ENCODE assay signal across 8 mouse cellular contexts in the genomic region with DNA sequence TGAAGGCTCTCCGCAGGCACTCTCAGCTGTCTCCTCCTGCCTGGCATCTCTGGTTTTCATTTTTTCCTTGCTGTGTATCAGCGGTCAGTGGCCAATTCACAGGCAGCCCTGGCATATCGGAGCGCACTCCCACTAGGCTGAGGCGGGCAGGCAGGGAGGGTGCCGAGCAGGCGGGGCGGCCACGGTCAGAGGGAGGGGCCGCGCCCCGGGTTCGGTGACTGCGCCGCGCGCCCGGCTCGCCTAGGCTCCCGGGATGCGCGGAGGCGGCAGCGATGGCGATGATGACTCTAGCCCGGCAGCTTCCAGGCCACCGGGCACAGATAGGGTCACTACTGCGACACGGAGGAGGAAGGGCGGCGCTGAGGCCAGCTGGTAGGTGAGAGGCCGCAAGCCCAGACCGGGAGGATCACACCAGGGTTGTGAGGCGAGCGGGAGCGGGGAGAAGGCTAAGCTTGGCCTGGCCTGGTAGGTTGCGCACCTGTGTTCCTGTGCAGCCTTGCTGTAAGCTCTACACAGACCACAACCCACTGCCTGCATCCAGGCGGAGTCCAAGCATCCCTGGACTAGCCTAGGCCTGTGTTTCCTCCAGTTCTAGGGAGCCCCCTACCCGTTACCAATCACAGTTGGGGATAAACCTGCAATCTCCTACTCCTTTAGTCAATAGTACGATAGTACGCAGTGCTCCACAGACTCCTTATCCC. TPM values are rescaled to one million over a fixed set of nuclear protein-coding genes. Genes with fewer than 3 reads are reported as not detected.
DNase-seq lines count a peak whose midpoint lies in the region; ATAC-seq lines count a peak whose summit lies in the region.

TSS of gene Gpr75 (plus strand) at position 188 of the 701 bp plus-strand sequence.
TSS of gene Asb3 (plus strand) at position 246 of the 701 bp plus-strand sequence.

- H3K4me1 ChIP-seq in heart, embryonic 10.5 days, result no peaks in the 10 kb centered on the region
- peaks cover 8% of the 10 kb centered on the region; the same call in 1 of the 2 replicates for H3K4me1 ChIP-seq in kidney, embryonic 14.5 days (ENCODE audit: control insufficient read depth, insufficient read depth, low read length)
- H3K4me1 ChIP-seq in limb, embryonic 12.5 days (replicated peaks), result 0 out of 2 replicates have a peak, but pooled peaks cover 4% of the 10 kb centered on the region
- H3K4me1 ChIP-seq in midbrain, embryonic 12.5 days, result 0 out of 2 replicates have a peak, but pooled peaks cover 2% of the 10 kb centered on the region
- peaks cover 5% of the 10 kb centered on the region; the same call in 1 of the 2 replicates for H3K4me1 ChIP-seq in stomach, embryonic 15.5 days

- no peaks in the 10 kb centered on the region for H3K27me3 ChIP-seq in heart, embryonic 10.5 days (ENCODE audit: insufficient read depth, poor library complexity, severe bottlenecking)
- no peaks in the 10 kb centered on the region for H3K27me3 ChIP-seq in kidney, embryonic 14.5 days (ENCODE audit: control insufficient read depth, insufficient read depth, low read length)
- H3K27me3 ChIP-seq in limb, embryonic 12.5 days, result peaks cover 7% of the 10 kb centered on the region
- no peaks in the 10 kb centered on the region for H3K27me3 ChIP-seq in midbrain, embryonic 12.5 days
- H3K27me3 ChIP-seq in stomach, embryonic 15.5 days (replicated peaks), result 0 out of 2 replicates have a peak, but pooled peaks cover 5% of the 10 kb centered on the region

- WGBS in heart, embryonic 10.5 days, result 3% methylated on average over 41 of the region's 41 CpGs
- WGBS in kidney, embryonic 14.5 days, result 4% methylated on average over 37 of the region's 41 CpGs
- 4% methylated on average over 41 of the region's 41 CpGs for WGBS in limb, embryonic 12.5 days
- WGBS in midbrain, embryonic 12.5 days, result 3% methylated on average over 40 of the region's 41 CpGs
- 4% methylated on average over 41 of the region's 41 CpGs for WGBS in stomach, embryonic 15.5 days

- peak within 1 kb of the TSS; percentile 67; the same call in 1 of the 2 replicates for H3K27ac ChIP-seq in heart, embryonic 10.5 days
- no peak within 1 kb of the TSS for H3K27ac ChIP-seq in kidney, embryonic 14.5 days (ENCODE audit: low read depth, low read length)
- H3K27ac ChIP-seq in limb, embryonic 12.5 days, result no peak within 1 kb of the TSS
- peak within 1 kb of the TSS; percentile 73 for H3K27ac ChIP-seq in midbrain, embryonic 12.5 days (replicated peaks)
- no peak within 1 kb of the TSS for H3K27ac ChIP-seq in stomach, embryonic 15.5 days

- H3K9me3 ChIP-seq in heart, embryonic 10.5 days, result no peaks in the 10 kb centered on the region
- no peaks in the 10 kb centered on the region for H3K9me3 ChIP-seq in kidney, embryonic 14.5 days (ENCODE audit: control insufficient read depth, low read length)
- no peaks in the 10 kb centered on the region for H3K9me3 ChIP-seq in limb, embryonic 12.5 days
- no peaks in the 10 kb centered on the region for H3K9me3 ChIP-seq in midbrain, embryonic 12.5 days
- H3K9me3 ChIP-seq in stomach, embryonic 15.5 days, result no peaks in the 10 kb centered on the region

- peak; percentile 98 for ATAC-seq in kidney, embryonic 14.5 days (ENCODE audit: low FRiP score, low TSS enrichment)
- ATAC-seq in limb, embryonic 12.5 days (ENCODE audit: insufficient number of reproducible peaks, insufficient read depth, low FRiP score, low TSS enrichment, low read depth), result peak; percentile 92
- ATAC-seq in midbrain, embryonic 12.5 days (ENCODE audit: low FRiP score, low read depth), result peak; percentile 96
- ATAC-seq in stomach, embryonic 15.5 days (ENCODE audit: insufficient read depth, low FRiP score, low read depth), result peak; percentile 92

- DNase-seq in spleen, postnatal 4 days (ENCODE audit: low spot score in 2 of 2), result peak; percentile 15 to 60
- DNase-seq in spleen, adult 12 weeks (ENCODE audit: low spot score), result no peak
- DNase-seq in fibroblast of lung, adult 2 months (ENCODE audit: low read depth), result peak; percentile 12
- peak; percentile 76 for DNase-seq in heart, embryonic 10.5 days (ENCODE audit: low spot score)

- H3K4me3 ChIP-seq in heart, embryonic 10.5 days, result peak within 1 kb of the TSS; percentile 65
- H3K4me3 ChIP-seq in kidney, embryonic 14.5 days (ENCODE audit: low read length), result peak within 1 kb of the TSS; percentile 40
- H3K4me3 ChIP-seq in limb, embryonic 12.5 days (replicated peaks), result peak within 1 kb of the TSS; percentile 52
- H3K4me3 ChIP-seq in midbrain, embryonic 12.5 days, result peak within 1 kb of the TSS; percentile 53
- peak within 1 kb of the TSS; percentile 49 for H3K4me3 ChIP-seq in stomach, embryonic 15.5 days (replicated peaks)

- peak within 1 kb of the TSS; percentile 67 for H3K4me2 ChIP-seq in kidney, embryonic 14.5 days (replicated peaks; ENCODE audit: low read depth, low read length)
- H3K4me2 ChIP-seq in limb, embryonic 12.5 days, result peak within 1 kb of the TSS; percentile 87
- H3K4me2 ChIP-seq in midbrain, embryonic 12.5 days (replicated peaks), result peak within 1 kb of the TSS; percentile 78
- peak within 1 kb of the TSS; percentile 91 for H3K4me2 ChIP-seq in stomach, embryonic 15.5 days

- peaks cover 2% of the 10 kb centered on the region; the same call in 1 of the 2 replicates for H3K36me3 ChIP-seq in heart, embryonic 10.5 days
- peaks cover 2% of the 10 kb centered on the region; the same call in 1 of the 2 replicates for H3K36me3 ChIP-seq in kidney, embryonic 14.5 days (ENCODE audit: control insufficient read depth, insufficient read depth, low read length)
- peaks cover 1% of the 10 kb centered on the region for H3K36me3 ChIP-seq in limb, embryonic 12.5 days
- H3K36me3 ChIP-seq in midbrain, embryonic 12.5 days, result no peaks in the 10 kb centered on the region
- H3K36me3 ChIP-seq in stomach, embryonic 15.5 days, result no peaks in the 10 kb centered on the region

- peak within 1 kb of the TSS; percentile 44 for H3K9ac ChIP-seq in kidney, embryonic 14.5 days (ENCODE audit: low read depth, low read length)
- peak within 1 kb of the TSS; percentile 64 for H3K9ac ChIP-seq in limb, embryonic 12.5 days (replicated peaks)
- H3K9ac ChIP-seq in midbrain, embryonic 12.5 days (replicated peaks), result peak within 1 kb of the TSS; percentile 71
- no peak within 1 kb of the TSS for H3K9ac ChIP-seq in stomach, embryonic 15.5 days

RNA-seq across cellular contexts. Expression of gene Gpr75, which starts in this region (rescaled TPM):
- polyA plus RNA-seq in heart, embryonic 10.5 days (2016; fragmentation: Nextera tagmentation; extraction: Ambion mirVana), result 0.23 and 0.28 TPM in 2 replicates
- polyA plus RNA-seq in kidney, embryonic 14.5 days (2014; fragmentation: Nextera tagmentation; extraction: Ambion mirVana), result 0.09 TPM in 2 replicates
- polyA plus RNA-seq in limb, embryonic 12.5 days (2016; fragmentation: Nextera tagmentation; extraction: Ambion mirVana), result 0.38 and 0.52 TPM in 2 replicates
- polyA plus RNA-seq in midbrain, embryonic 12.5 days (2016; fragmentation: Nextera tagmentation; extraction: Ambion mirVana), result 1.6 and 1.9 TPM in 2 replicates
- 0.21 and 0.37 TPM in 2 replicates for polyA plus RNA-seq in stomach, embryonic 15.5 days (2015; fragmentation: Nextera tagmentation; extraction: Ambion mirVana)

RNA-seq across cellular contexts. Expression of gene Asb3, which starts in this region (rescaled TPM):
- 21.2 and 25.8 TPM in 2 replicates for polyA plus RNA-seq in heart, embryonic 10.5 days (2016; fragmentation: Nextera tagmentation; extraction: Ambion mirVana)
- polyA plus RNA-seq in kidney, embryonic 14.5 days (2014; fragmentation: Nextera tagmentation; extraction: Ambion mirVana), result 31.0 and 33.3 TPM in 2 replicates
- 33.4 and 39.3 TPM in 2 replicates for polyA plus RNA-seq in limb, embryonic 12.5 days (2016; fragmentation: Nextera tagmentation; extraction: Ambion mirVana)
- polyA plus RNA-seq in midbrain, embryonic 12.5 days (2016; fragmentation: Nextera tagmentation; extraction: Ambion mirVana), result 30.1 and 31.4 TPM in 2 replicates
- polyA plus RNA-seq in stomach, embryonic 15.5 days (2015; fragmentation: Nextera tagmentation; extraction: Ambion mirVana), result 25.9 and 27.6 TPM in 2 replicates

Comparison
In these comparisons a context has a peak if more than half of its experiments do, and no peak if none do; other contexts are left out.
1. H3K27ac ChIP-seq: peak in heart, embryonic 10.5 days (single experiment) and midbrain, embryonic 12.5 days (single experiment); none in kidney, embryonic 14.5 days (single experiment), limb, embryonic 12.5 days (single experiment) and stomach, embryonic 15.5 days (single experiment).
2. Peak in every context shown above with its lines, with median percentiles within 50 percentile points of each other: H3K4me3 ChIP-seq, ATAC-seq and H3K4me2 ChIP-seq.